Mouse (Mus musculus) limb, embryonic 12.5 days (tissue): ENCODE measurements around the gene Esr2. TPM values are rescaled to one million over a fixed set of nuclear protein-coding genes. Genes with fewer than 3 reads are reported as not detected.

ENCODE experiments used
- ATAC-seq: fragments of 200-750 bp; cut with Nextera tagmentation; 2 replicates; pipeline ENCODE4 v1.8.0; 2017; ENCODE audit warnings: low read depth, moderate TSS enrichment; ENCODE audit not compliant: insufficient number of reproducible peaks, insufficient read depth, low FRiP score, low TSS enrichment
- H3K27ac ChIP-seq: fragments of 300-500 bp; sonication (generic); 2 replicates; pipeline ENCODE4 v1.5.1; 2016; ENCODE audit warnings: mild to moderate bottlenecking, moderate library complexity
- H3K27me3 ChIP-seq: fragments of 300-500 bp; sonication (generic); 2 replicates; pipeline ENCODE4 v1.6.1; 2016; ENCODE audit warnings: mild to moderate bottlenecking, moderate library complexity
- H3K36me3 ChIP-seq: fragments of 300-500 bp; sonication (generic); 2 replicates; pipeline ENCODE4 v1.6.1; 2016; ENCODE audit warnings: mild to moderate bottlenecking, moderate library complexity
- H3K4me1 ChIP-seq: fragments of 300-500 bp; sonication (generic); replicated peaks from 2 replicates; pipeline ENCODE4 v1.6.1; 2016
- H3K4me2 ChIP-seq: fragments of 300-500 bp; sonication (generic); 2 replicates; pipeline ENCODE4 v1.6.1; 2016; ENCODE audit warnings: mild to moderate bottlenecking, moderate library complexity
- H3K4me3 ChIP-seq: fragments of 300-500 bp; sonication (generic); replicated peaks from 2 replicates; pipeline ENCODE4 v1.5.1; 2016; ENCODE audit warnings: mild to moderate bottlenecking
- H3K9ac ChIP-seq: fragments of 300-500 bp; sonication (generic); replicated peaks from 2 replicates; pipeline ENCODE4 v1.6.1; 2016; ENCODE audit warnings: mild to moderate bottlenecking, moderate library complexity
- H3K9me3 ChIP-seq: fragments of 300-500 bp; sonication (generic); 2 replicates; pipeline ENCODE4 v1.6.1; 2016; ENCODE audit warnings: mild to moderate bottlenecking, moderate library complexity
- WGBS: fragments of 180-500 bp; shearing (Covaris S2); methylation state at CpG from one replicate; pipeline ENCODE4 v1.1.7; 2016; 5-methylcytosine and 5-hydroxymethylcytosine counted together
- polyA plus RNA-seq: library from polyadenylated mRNA; unstranded; fragments of >200 nt; fragmentation: Nextera tagmentation; extraction: Ambion mirVana; gene quantifications from 2 replicates; pipeline ENCODE4 v1.2.1, GENCODE M21; 2016

Gene Esr2
- polyA plus RNA-seq, 1 experiment from 2014 or later, result 0.19 TPM

DNA sequence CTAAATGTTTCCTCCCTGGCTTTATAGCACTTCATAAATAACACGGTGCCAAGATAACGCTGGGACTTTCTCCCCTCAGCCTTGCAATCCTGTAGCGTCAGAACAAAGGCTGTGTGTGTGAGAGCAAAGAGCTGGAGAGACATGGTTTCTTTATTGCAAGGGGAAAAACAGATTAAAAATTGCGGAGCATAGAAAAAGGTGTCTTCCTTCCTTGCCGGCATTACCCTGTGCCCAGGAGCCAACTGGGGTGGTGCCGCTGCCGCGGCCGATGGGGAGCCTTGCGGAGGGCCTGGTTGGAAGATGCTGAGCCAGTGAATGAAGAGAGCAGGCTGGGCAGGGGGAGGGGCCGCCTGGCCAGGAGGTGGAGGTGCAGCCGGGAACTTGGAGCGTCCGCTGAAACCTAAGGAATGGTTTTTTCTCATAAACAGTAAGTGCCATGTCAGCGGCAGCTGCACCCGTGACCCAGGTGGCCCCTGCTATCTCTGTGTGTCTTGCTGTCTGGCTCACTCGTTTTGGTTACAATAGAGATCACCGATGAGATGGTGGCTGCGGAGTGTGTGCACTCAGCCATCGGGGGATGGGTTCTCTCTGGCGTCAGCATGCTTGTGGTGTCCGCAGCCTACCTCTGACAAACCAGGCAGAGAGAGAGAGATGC, 95.4 kb downstream of the Esr2 start:
- Histone ChIP-seq H3K4me1 (peaks cover 42% of the 10 kb centered on the region), H3K4me2 (peak overlapping the region; percentile 63), H3K36me3 (peaks cover 56% of the 10 kb centered on the region), H3K9me3 (no peaks in the 10 kb centered on the region), H3K27ac (peak overlapping the region; percentile 41; the same call in 1 of the 2 replicates), H3K27me3 (no peaks in the 10 kb centered on the region), H3K4me3 (peak overlapping the region; percentile 31), H3K9ac (peak overlapping the region; percentile 45)
- 4% methylated on average over 22 of the region's 22 CpGs for WGBS
- peak; percentile 75; the same call in 1 of the 2 replicates for ATAC-seq

DNA sequence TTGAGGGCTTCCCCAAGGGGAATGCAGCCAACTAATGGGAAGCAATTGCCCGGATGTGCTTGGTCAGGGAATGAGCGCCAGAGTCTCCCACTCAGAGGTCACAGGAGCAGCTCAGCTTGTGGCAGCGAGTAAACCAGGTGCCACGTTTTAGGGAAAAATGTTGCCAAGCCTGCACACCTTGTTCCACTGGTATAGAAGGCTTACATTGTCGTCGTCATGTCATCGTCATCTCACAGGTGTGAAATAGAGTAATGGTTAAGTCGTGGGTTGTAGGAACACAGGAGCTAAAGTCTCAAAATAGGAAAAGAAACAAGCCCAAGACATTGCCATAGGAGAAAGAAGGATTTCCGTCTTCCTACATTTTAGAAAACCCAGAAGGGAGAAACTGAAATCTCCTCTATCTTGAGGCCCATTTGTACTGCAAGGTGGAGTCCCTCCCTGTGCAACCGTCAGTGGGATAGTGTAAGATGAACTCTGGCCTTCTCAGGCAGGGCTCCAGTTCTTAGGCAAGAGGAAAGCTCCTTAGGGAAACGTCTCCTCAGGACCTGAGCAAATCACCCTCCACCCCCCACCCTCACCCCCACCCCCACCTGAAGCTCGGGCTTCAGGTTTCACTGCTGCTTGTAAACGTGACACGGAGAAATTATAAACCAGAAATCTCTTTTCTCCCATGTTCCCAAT, 96.0 kb downstream of the Esr2 start:
- Histone ChIP-seq H3K27me3 (no peaks in the 10 kb centered on the region), H3K4me1 (peaks cover 36% of the 10 kb centered on the region), H3K27ac (peak overlapping the region; percentile 41; the same call in 1 of the 2 replicates), H3K9ac (0 out of 2 replicates have a peak overlapping the region, but pooled peaks have one; percentile 45), H3K9me3 (no peaks in the 10 kb centered on the region), H3K4me2 (peak overlapping the region; percentile 63), H3K36me3 (peaks cover 58% of the 10 kb centered on the region), H3K4me3 (peak overlapping the region; percentile 31)
- 26% methylated on average over 14 of the region's 14 CpGs for WGBS
- no peak for ATAC-seq

DNA sequence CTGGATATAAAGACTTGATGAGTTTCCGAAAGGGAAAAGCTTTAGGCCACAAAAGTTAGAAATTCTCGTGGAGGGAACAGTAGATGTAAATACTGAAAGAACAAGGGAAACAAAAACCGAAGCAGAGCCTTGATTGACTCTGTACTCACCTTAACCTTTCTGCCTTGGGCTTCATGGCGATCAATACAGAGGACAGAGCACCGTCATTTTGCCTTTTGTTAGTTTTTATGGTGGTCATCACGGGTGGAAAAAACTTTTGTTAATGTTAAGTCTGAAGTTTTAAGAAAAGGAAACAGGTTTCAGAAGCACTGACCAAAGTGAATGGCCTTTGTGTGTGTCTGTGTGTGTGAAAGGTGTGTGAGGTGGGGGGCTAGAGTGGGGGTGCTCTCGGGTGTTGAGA, 103.1 kb downstream of the Esr2 start:
- Histone ChIP-seq H3K27me3 (no peaks in the 10 kb centered on the region), H3K9me3 (no peaks in the 10 kb centered on the region), H3K27ac (no peak overlapping the region), H3K4me3 (peak overlapping the region; percentile 21), H3K9ac (peak overlapping the region; percentile 27; the same call in 1 of the 2 replicates), H3K4me2 (peak overlapping the region; percentile 58), H3K36me3 (peaks cover 46% of the 10 kb centered on the region), H3K4me1 (peaks cover 24% of the 10 kb centered on the region)
- ATAC-seq, result no peak
- 23% methylated on average over 7 of the region's 7 CpGs for WGBS

DNA sequence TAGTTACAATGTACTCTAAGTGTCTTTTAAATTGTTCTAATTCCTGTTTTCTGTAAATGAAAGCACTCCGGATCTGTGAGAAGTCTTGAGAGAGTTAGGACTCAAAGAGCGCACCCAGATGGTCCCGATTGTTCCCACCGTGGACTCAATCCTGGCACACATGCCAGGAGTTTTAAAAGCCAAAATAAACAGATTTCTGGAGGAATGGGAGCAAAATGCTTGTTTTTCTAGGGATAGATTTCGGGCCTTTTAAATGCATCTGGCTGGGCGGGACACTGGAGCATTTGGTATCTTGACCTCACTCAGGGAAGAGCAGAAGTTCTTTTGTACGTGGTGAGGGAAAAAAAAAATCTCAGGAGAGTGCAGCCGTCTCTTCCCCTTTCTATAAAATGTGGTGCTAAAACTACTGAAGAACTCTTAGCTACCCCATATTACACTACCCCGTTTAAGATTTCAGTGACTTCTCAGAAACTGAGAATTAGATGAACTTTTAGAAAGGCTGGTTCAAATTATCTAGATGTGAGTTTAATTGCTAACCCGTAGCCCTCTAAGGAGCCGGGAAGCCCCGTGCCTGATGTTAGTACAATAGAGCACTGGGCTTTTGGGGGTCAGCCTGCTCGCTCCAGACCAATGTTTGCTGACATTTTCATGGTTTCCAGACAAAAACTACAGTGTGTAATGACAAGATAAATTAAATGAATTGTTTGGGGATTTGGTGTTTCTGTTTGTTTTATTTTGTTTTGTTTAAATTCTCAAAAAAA, 103.8 kb downstream of the Esr2 start:
- Histone ChIP-seq H3K4me2 (peak overlapping the region; percentile 58), H3K4me1 (peaks cover 24% of the 10 kb centered on the region), H3K27ac (peak overlapping the region; percentile 80; the same call in 1 of the 2 replicates), H3K36me3 (peaks cover 45% of the 10 kb centered on the region), H3K9me3 (no peaks in the 10 kb centered on the region), H3K27me3 (no peaks in the 10 kb centered on the region), H3K9ac (peak overlapping the region; percentile 44), H3K4me3 (peak overlapping the region; percentile 47)
- WGBS, result 5% methylated on average over 13 of the region's 13 CpGs
- ATAC-seq, result no peak

DNA sequence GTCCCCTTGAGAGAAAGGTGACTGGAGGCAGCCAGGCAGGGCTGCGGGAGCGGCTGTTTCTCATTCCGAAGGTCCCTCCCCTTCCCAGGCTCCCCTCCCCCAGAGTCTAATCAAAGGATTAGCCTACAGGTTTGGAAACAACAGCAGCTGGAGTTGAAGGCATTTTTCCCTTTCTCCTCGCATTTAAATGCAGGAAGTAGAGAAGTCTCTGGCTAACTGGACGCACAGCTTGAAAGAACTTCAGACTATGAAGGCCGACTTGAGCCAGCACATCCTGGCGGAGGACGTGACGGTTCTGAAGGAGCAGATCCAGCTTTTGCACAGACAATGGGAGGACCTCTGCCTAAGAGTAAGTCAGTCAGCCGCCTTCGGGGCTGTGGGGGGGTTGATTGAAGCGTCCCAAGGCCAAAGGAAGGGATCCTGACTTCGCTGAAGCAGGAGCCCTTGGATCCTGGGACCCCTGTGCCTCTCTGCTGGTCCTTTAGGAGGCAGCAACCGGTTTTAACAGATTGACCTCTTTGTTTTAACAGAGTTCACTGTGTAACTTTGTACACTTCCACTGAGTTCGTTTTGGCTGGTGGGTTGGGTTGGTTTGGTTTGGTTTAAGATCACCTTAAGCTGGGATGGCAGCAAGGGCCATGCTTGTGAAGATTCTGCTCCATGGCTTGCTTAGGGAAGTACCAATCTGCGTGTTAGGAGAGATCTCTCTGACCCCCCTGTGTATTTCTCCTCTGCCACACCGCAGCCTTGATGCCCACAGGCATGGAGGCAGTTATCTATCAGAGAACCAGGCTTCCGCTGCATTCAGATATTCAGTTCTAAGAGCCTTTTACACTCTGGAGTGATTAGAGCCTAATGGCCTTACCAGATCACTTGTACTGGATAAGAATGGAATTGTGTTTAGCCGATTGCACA, 104.9 kb downstream of the Esr2 start:
- ATAC-seq, result peak; percentile 48; the same call in 1 of the 2 replicates
- Histone ChIP-seq H3K9me3 (no peaks in the 10 kb centered on the region), H3K4me2 (peak overlapping the region; percentile 58), H3K4me1 (peaks cover 24% of the 10 kb centered on the region), H3K27me3 (no peaks in the 10 kb centered on the region), H3K27ac (peak overlapping the region; percentile 95), H3K4me3 (peak overlapping the region; percentile 47), H3K9ac (peak overlapping the region; percentile 66), H3K36me3 (peaks cover 47% of the 10 kb centered on the region)
- 2% methylated on average over 19 of the region's 19 CpGs for WGBS

Other genes with a start within 250 kb of the Esr2 start
- gene Tex21, start 69.5 kb upstream of the Esr2 start, polyA plus RNA-seq, result not detected in 2 replicates
- 81.2 and 83.6 TPM in 2 replicates for gene Mthfd1, start 78.0 kb upstream of the Esr2 start, polyA plus RNA-seq
- 2.0 and 2.3 TPM in 2 replicates for gene Akap5, start 147.6 kb upstream of the Esr2 start, polyA plus RNA-seq
- 19.4 and 21.7 TPM in 2 replicates for gene Zbtb25, start 192.3 kb upstream of the Esr2 start, polyA plus RNA-seq
- 11.8 and 12.2 TPM in 2 replicates for gene Zbtb1, start 193.0 kb upstream of the Esr2 start, polyA plus RNA-seq
- gene Hspa2, start 226.9 kb upstream of the Esr2 start, polyA plus RNA-seq, result 5.2 and 6.4 TPM in 2 replicates
- gene Ppp1r36, start 240.3 kb upstream of the Esr2 start, polyA plus RNA-seq, result 3.2 and 4.3 TPM in 2 replicates